Mouse (Mus musculus): ENCODE results near the gene Hapln1.

DNA sequence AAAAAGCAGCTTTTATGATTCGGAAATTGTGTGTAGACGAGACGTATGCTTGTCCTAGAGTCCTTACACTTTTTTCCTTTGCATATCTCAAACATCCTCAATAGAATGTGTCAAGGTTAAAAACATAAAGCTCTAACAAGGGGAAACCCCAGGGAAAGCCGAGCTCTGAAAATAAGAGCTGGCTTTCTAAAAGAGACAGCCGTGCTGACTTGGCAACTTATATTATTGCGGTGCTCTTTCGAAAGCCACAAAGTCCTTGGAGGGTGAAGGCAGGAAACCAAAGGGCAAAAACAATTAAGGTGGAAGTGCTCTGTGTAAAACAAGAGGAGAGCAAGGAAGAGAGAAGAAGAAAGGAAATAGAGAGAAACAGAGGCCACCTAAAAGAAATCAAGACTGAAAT is 60.9 kb downstream of the Hapln1 start:
- TF ChIP-seq POLR2A (IDR thresholded peaks at IDR 0.05; ENCODE audit: insufficient read depth, low read length) (no peak), CTCF (IDR thresholded peaks at IDR 0.05; ENCODE audit: low read depth, low read length) (no peak), EP300 (IDR thresholded peaks at IDR 0.05; ENCODE audit: insufficient read depth, low read depth, low read length) (no peak)
